Comparison of ENCODE assay signal across 22 mouse cellular contexts in genomic region chr4:138313795-138314194, GRCm38 (mm10). TPM values are rescaled to one million over a fixed set of nuclear protein-coding genes. Genes with fewer than 3 reads are reported as not detected.
"Had no signal": no experiment of that assay in that cellular context is flagged by ENCODE, and none has a peak within 500 bp of the region (broad histone marks: within the 10 kb centered on the region; RNA-seq: fewer than 3 reads in every experiment).

No protein-coding gene starts in this region.

- H3K27ac ChIP-seq: limb, embryonic 10.5 days; limb, embryonic 13.5 days; liver, embryonic 12.5 days; liver, embryonic 15.5 days; macrophage; midbrain, embryonic 13.5 days; neural tube, embryonic 12.5 days; neural tube, embryonic 15.5 days; stomach, embryonic 15.5 days had no signal

- DNase-seq: kidney, adult 18-20 months; kidney, adult 9 months; kidney, postnatal 14 days; kidney, postnatal 4 days; layer of hippocampus, postnatal 36 days; liver; lung, adult 18-20 months; lung, postnatal 14 days; right cerebral cortex, postnatal 25 days; spleen, adult 18-20 months; thymus, postnatal 25 days had no signal

- H3K4me1 ChIP-seq: limb, embryonic 10.5 days; limb, embryonic 13.5 days; liver, embryonic 15.5 days; neural tube, embryonic 12.5 days; stomach, embryonic 15.5 days had no signal

- ATAC-seq: liver, embryonic 12.5 days; midbrain, embryonic 13.5 days; midbrain, embryonic 16.5 days had no signal

- H3K27me3 ChIP-seq: limb, embryonic 13.5 days; liver, embryonic 12.5 days; liver, embryonic 15.5 days; midbrain, embryonic 13.5 days; neural tube, embryonic 12.5 days; neural tube, embryonic 15.5 days; stomach, embryonic 15.5 days had no signal

- H3K9ac ChIP-seq: limb, embryonic 13.5 days; liver, embryonic 12.5 days; liver, embryonic 15.5 days; midbrain, embryonic 13.5 days; neural tube, embryonic 12.5 days; neural tube, embryonic 15.5 days; stomach, embryonic 15.5 days had no signal

- H3K4me2 ChIP-seq: limb, embryonic 13.5 days; liver, embryonic 12.5 days; liver, embryonic 15.5 days; midbrain, embryonic 13.5 days; neural tube, embryonic 12.5 days; neural tube, embryonic 15.5 days; stomach, embryonic 15.5 days had no signal

- H3K9me3 ChIP-seq: limb, embryonic 10.5 days; limb, embryonic 13.5 days; liver, embryonic 12.5 days; liver, embryonic 15.5 days; midbrain, embryonic 13.5 days; neural tube, embryonic 15.5 days; stomach, embryonic 15.5 days had no signal

- H3K4me3 ChIP-seq: limb, embryonic 10.5 days; limb, embryonic 13.5 days; liver, embryonic 12.5 days; liver, embryonic 15.5 days; midbrain, embryonic 13.5 days; neural tube, embryonic 12.5 days; neural tube, embryonic 15.5 days; stomach, embryonic 15.5 days had no signal

RNA-seq across cellular contexts. Expression of gene Cda, which starts 54.0 kb away (rescaled TPM):
- total RNA-seq: megakaryocyte, adult 5-6 weeks had no signal
- polyA plus RNA-seq: macrophage had no signal
